Comparison of ENCODE assay signal across 8 mouse cellular contexts in genomic region chr17:44709516-44710252, GRCm38 (mm10).
A peak's percentile ranks its signal among the peaks of the same experiment; 100 is the strongest.
DNase-seq lines count a peak whose midpoint lies in the region; ATAC-seq lines count a peak whose summit lies in the region.

No protein-coding gene starts in this region.

- peak overlapping the region; percentile 70 for H3K27ac ChIP-seq in macrophage

- H3K4me3 ChIP-seq in macrophage (ENCODE audit: inconsistent target), result no peak overlapping the region

- no peaks in the 10 kb centered on the region for H3K79me2 ChIP-seq in macrophage (ENCODE audit: inconsistent target)

- 13% methylated on average over 10 of the region's 11 CpGs for WGBS in macrophage (ENCODE audit: missing documents)

- no peaks in the 10 kb centered on the region for H3K36me3 ChIP-seq in macrophage (ENCODE audit: inconsistent target)

- DNase-seq in retina, postnatal 1 day, result peak; percentile 11
- DNase-seq in retina, embryonic 14.5 days (ENCODE audit: low spot score), result no peak
- DNase-seq in fat pad, adult 2 months (ENCODE audit: extremely low read depth, low read depth, low spot score), result peak; percentile 54
- DNase-seq in layer of hippocampus, adult 9-11 months, result peak; percentile 79
- DNase-seq in testis, postnatal 14 days (ENCODE audit: low spot score), result no peak
- no peak for DNase-seq in cerebellum, postnatal 25 days

- ATAC-seq in hematopoietic stem cell, adult 5-6 weeks (replicated peaks in 1 of 2; ENCODE audit: insufficient read depth in 1 of 2, low FRiP score in 2 of 2, low TSS enrichment in 1 of 2, low read depth in 1 of 2, poor library complexity in 2 of 2, severe bottlenecking in 2 of 2), result peak; percentile 65 to 81

Comparison
In these comparisons a context has a peak if more than half of its experiments do, and no peak if none do; other contexts are left out.
1. DNase-seq: peak in retina, postnatal 1 day (single experiment), fat pad, adult 2 months (single experiment) and layer of hippocampus, adult 9-11 months (single experiment); none in retina, embryonic 14.5 days (single experiment), testis, postnatal 14 days (single experiment) and cerebellum, postnatal 25 days (0 of 2).